Mouse (Mus musculus): ENCODE results near the gene Tmbim1. TPM values are rescaled to one million over a fixed set of nuclear protein-coding genes. Genes with fewer than 3 reads are reported as not detected.

Tmbim1 gene
- polyA plus RNA-seq, 1 experiment: 46.0 TPM

DNA sequence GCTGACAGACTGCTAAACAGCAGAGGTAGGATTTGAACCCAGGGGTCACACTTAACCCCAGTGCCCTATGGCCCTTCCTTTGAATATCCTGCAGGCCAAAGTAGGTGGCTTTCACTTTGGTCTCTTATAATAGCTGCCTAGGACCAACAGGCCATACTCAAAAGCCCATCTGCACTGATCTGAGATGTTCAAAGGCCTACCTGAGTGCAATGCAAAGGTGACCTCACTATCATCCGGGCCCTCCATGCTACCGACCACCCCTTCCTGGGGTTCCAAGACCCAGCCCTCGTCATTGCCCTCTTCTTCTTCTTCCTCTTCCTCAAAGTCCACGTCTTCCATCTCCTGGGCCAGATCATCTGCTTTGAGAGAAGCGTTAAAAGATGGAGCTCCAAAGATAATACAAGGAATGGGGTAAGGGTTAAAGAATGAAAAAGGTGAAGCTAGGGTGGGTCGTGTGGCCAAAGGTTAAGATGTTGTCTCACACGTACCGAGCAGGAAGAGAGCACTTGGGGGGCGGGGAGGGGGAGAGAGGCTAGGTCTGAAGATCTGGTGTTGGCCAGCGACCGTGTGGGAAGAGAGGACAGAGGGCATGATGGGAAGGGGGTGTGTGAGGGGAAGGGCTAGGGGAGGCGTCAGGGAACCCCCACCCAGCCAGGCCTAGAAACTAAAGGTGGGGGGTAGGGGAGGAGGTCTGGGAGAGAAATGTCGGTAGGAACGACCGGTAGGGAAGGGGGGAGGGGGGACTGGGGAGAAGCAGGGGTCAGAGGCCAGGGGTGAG is 21.5 kb downstream of the Tmbim1 start:
- Histone ChIP-seq H3K4me1 (ENCODE audit: control insufficient read depth, insufficient read depth, low read length) (peaks cover 1% of the 10 kb centered on the region; the same call in 1 of the 2 replicates), H3K27ac (ENCODE audit: insufficient read depth, low read length) (no peak overlapping the region), H3K4me3 (ENCODE audit: insufficient read depth, low read length) (peak overlapping the region; percentile 60)
- TF ChIP-seq CTCF (IDR thresholded peaks at IDR 0.05; ENCODE audit: extremely low read depth, insufficient read depth, low read length) (no peak), POLR2A (IDR thresholded peaks at IDR 0.05; ENCODE audit: extremely low read depth, insufficient read depth, low read length) (no peak)

DNA sequence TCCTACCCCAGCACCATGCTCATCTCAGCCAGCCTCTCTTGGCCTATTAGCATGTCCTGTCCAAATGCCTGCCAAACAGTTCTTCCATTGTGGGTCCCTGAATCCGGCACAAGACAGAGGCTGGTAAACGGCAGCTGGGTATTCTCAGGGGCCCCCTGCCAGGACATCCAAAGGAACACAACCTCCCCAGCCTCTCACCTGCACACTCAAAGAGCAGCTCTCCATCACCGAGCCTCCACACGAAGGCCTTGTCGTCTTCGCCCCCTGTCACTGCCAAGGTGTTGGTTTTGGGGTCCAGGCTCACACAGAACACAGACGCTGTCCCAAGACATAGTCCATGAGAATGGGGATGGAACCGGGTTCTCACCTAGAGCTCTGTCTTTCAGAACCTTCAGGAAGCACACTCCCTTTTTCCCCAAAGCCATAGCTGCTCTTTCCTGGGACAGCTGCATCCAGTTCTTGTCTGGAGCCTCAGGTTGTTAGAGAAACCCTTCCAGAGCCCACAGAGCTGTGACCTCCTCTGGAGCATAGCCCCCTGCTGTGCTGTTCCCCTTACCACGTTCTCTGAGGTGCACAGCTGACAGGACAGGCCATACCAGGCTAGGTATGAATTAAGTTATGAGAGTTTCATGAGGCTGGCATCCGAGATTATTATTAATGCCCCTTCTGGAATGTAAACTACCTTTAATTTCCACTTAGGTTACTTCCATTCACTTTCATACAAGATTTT is 22.4 kb downstream of the Tmbim1 start:
- peaks cover 1% of the 10 kb centered on the region; the same call in 1 of the 2 replicates for H3K4me1 ChIP-seq (ENCODE audit: control insufficient read depth, insufficient read depth, low read length)
- H3K4me3 ChIP-seq (ENCODE audit: insufficient read depth, low read length): peak overlapping the region; percentile 60; the same call in 1 of the 2 replicates
- TF ChIP-seq CTCF (IDR thresholded peaks at IDR 0.05; ENCODE audit: extremely low read depth, insufficient read depth, low read length) (no peak), POLR2A (IDR thresholded peaks at IDR 0.05; ENCODE audit: extremely low read depth, insufficient read depth, low read length) (no peak)
- H3K27ac ChIP-seq (ENCODE audit: insufficient read depth, low read length): no peak overlapping the region

DNA sequence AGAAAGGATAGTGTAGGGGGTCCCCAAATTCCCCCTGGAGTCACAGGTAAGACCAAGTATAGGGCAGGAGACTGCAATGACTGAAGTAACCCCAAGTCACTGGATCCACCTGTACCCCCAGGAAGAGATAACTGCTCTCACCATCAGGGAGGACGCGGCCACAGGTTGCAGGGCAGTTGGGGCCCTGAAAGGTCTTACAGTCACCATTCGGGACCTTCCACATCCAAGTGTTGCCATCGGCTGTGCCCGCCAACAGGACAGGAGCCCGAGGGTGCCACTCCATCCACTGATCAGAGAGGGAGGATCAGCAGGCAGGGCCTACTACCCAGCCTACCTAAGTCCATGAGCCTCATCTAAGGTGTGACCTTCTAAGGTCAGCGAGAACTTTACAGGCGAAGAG is 23.5 kb downstream of the Tmbim1 start:
- no peak overlapping the region for H3K4me3 ChIP-seq (ENCODE audit: insufficient read depth, low read length)
- H3K27ac ChIP-seq (ENCODE audit: insufficient read depth, low read length): no peak overlapping the region
- H3K4me1 ChIP-seq (ENCODE audit: control insufficient read depth, insufficient read depth, low read length): peaks cover 1% of the 10 kb centered on the region
- TF ChIP-seq POLR2A (IDR thresholded peaks at IDR 0.05; ENCODE audit: extremely low read depth, insufficient read depth, low read length) (no peak), CTCF (IDR thresholded peaks at IDR 0.05; ENCODE audit: extremely low read depth, insufficient read depth, low read length) (no peak)

DNA sequence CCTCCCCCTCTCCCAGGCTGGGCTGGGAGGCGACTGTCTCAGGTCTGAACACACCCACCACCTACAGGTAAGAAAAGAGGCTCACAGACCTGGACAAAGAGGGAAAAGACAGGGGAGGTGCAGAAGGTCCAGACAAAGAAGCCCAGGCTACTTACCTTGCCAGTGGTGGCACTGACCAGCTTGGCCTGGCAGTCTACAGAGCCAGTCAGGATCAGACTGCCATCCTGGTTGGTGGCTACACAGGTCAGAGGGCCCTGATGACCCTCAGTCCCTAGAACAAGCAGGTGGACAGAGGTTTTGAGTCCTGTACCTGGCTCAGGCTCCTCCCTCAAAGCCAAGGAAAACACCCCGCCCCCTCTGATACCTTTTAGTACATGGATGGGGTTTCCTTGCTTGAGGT is 24.1 kb downstream of the Tmbim1 start:
- TF ChIP-seq POLR2A (IDR thresholded peaks at IDR 0.05; ENCODE audit: extremely low read depth, insufficient read depth, low read length): no peak
- TF ChIP-seq CTCF (IDR thresholded peaks at IDR 0.05; ENCODE audit: extremely low read depth, insufficient read depth, low read length): no peak
- Histone ChIP-seq H3K4me3 (ENCODE audit: insufficient read depth, low read length) (no peak overlapping the region), H3K4me1 (ENCODE audit: control insufficient read depth, insufficient read depth, low read length) (peaks cover 1% of the 10 kb centered on the region), H3K27ac (ENCODE audit: insufficient read depth, low read length) (no peak overlapping the region)

DNA sequence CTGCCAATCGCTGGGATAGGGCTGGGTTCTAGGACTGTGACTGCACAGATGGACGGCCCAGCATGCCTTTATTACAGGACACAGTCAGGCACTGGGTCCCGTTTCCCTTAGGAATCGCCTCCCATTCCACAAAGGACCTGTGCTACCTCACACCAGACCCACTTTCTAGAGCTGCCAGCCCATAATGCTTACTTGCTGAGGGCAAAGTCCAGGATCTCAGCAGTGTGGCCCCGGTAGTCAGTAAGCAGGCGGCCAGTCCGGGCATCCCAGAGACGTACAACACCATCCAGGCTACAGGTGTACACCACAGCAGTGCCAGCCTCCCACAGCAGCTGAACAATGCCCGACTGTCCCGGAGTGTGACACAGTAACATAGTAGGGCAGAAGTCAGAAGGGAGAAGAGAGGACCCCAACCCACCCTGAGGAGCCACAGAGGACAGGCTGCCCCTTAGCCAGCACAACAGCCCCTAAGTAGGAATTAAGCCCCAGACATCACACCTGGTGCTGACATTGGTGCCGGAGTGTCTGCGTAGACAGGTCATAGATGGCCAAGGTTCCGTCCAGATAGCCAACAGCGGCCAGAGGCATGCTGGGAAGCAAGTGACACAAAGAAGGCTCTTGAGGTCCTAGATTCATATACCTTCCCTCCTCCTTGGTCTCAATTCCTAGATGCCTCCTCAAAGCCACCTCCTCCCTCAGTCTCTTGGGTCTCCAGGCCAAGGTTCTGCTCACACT is 24.7 kb downstream of the Tmbim1 start:
- TF ChIP-seq CTCF (IDR thresholded peaks at IDR 0.05; ENCODE audit: extremely low read depth, insufficient read depth, low read length): no peak
- no peak for TF ChIP-seq POLR2A (IDR thresholded peaks at IDR 0.05; ENCODE audit: extremely low read depth, insufficient read depth, low read length)
- no peak overlapping the region for H3K4me3 ChIP-seq (ENCODE audit: insufficient read depth, low read length)
- H3K4me1 ChIP-seq (ENCODE audit: control insufficient read depth, insufficient read depth, low read length): peaks cover 1% of the 10 kb centered on the region
- no peak overlapping the region for H3K27ac ChIP-seq (ENCODE audit: insufficient read depth, low read length)

DNA sequence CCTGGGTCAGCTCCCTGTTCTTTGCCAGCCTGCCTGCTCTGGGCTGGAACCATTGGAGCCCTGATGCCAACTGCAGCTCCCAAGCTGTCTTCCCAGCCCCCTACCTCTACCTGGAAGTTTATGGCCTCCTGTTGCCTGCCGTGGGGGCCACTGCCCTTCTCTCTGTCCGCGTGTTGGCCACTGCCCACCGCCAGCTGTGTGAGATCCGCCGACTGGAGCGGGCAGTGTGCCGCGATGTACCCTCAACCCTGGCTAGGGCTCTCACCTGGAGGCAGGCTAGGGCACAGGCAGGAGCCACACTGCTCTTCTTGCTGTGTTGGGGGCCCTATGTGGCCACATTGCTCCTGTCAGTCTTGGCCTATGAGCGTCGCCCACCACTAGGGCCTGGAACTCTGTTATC is 26.4 kb downstream of the Tmbim1 start:
- TF ChIP-seq POLR2A (IDR thresholded peaks at IDR 0.05; ENCODE audit: extremely low read depth, insufficient read depth, low read length): no peak
- TF ChIP-seq CTCF (IDR thresholded peaks at IDR 0.05; ENCODE audit: extremely low read depth, insufficient read depth, low read length): no peak
- H3K27ac ChIP-seq (ENCODE audit: insufficient read depth, low read length): no peak overlapping the region
- no peak overlapping the region for H3K4me3 ChIP-seq (ENCODE audit: insufficient read depth, low read length)
- peaks cover 1% of the 10 kb centered on the region for H3K4me1 ChIP-seq (ENCODE audit: control insufficient read depth, insufficient read depth, low read length)

DNA sequence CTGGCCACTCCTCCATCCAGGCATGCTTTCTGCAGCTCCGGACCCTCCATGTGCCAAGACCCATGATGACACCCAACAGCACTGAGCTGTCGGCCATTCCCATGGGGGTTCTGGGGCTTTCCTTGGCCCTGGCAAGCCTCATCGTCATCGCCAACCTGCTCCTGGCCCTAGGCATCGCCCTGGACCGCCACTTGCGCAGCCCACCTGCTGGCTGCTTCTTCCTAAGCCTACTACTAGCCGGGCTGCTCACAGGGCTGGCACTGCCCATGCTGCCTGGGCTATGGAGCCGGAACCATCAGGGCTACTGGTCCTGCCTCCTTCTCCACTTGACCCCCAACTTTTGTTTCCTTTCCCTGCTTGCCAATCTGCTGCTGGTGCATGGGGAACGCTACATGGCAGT is 26.9 kb downstream of the Tmbim1 start, which contains the start of gene Gpbar1:
TSS of gene Gpbar1 (plus strand) at position 13 of the 400 bp plus-strand sequence.
- H3K27ac ChIP-seq (ENCODE audit: insufficient read depth, low read length): no peak within 1 kb of the TSS
- H3K4me3 ChIP-seq (ENCODE audit: insufficient read depth, low read length): no peak within 1 kb of the TSS
- TF ChIP-seq POLR2A (IDR thresholded peaks at IDR 0.05; ENCODE audit: extremely low read depth, insufficient read depth, low read length): no peak
- TF ChIP-seq CTCF (IDR thresholded peaks at IDR 0.05; ENCODE audit: extremely low read depth, insufficient read depth, low read length): no peak
- H3K4me1 ChIP-seq (ENCODE audit: control insufficient read depth, insufficient read depth, low read length): peaks cover 1% of the 10 kb centered on the region

DNA sequence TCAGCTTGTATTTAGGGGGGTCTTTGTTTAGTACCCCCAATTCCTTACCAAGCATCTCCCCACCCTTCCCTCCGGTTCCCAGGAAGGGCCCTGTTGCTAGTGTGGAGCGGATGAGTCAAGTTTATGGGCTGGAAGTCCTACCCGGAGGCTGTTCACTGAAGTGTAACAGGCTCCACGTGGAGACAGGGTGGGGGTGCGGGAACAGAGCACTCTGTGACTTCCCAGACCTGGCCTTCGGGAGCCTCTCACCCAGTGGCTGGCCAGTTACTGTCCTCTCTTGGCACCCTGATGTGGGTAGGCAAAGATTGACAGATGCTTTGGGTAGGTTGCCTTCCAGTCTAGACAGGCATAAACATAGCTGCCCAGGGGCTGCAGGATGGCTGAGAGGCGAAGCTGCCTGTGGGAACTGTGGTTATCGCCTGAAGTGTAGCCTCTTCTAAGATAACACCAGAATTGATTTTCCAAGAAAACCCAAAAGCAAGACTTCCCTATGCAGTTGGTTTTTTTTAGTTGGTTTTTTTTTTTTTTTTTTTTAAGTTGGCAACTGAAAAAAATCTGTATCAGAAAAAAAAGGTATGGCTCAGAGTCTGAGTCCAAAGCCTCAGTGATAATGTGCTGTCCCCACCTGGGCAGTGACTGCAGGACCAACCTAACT is 27.4 kb downstream of the Tmbim1 start:
- Histone ChIP-seq H3K4me1 (ENCODE audit: control insufficient read depth, insufficient read depth, low read length) (no peaks in the 10 kb centered on the region; the same call in none of the 2 replicates), H3K4me3 (ENCODE audit: insufficient read depth, low read length) (no peak overlapping the region), H3K27ac (ENCODE audit: insufficient read depth, low read length) (no peak overlapping the region)
- TF ChIP-seq CTCF (IDR thresholded peaks at IDR 0.05; ENCODE audit: extremely low read depth, insufficient read depth, low read length): no peak
- TF ChIP-seq POLR2A (IDR thresholded peaks at IDR 0.05; ENCODE audit: extremely low read depth, insufficient read depth, low read length): no peak

DNA sequence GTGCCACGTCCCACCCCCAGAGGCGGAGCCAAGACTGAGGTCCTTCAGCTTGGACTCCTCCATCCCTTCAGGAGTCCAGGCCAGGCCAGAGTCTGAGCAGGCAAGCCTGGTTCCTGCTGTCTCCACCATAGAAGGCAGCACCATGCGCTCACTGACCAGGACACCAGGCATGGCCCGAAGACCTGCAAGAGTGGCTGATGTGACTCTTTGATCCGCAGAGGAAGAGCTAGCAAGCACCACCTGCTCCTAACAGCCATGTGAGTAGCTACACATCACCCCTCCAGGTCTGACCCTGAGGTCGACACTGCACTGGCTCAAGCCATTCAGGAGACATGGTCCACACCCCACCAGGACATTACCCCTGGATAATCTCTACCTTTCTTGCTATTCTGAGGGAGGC is 28.4 kb downstream of the Tmbim1 start:
- no peak for TF ChIP-seq CTCF (IDR thresholded peaks at IDR 0.05; ENCODE audit: extremely low read depth, insufficient read depth, low read length)
- TF ChIP-seq POLR2A (IDR thresholded peaks at IDR 0.05; ENCODE audit: extremely low read depth, insufficient read depth, low read length): no peak
- no peaks in the 10 kb centered on the region; the same call in 1 of the 2 replicates for H3K4me1 ChIP-seq (ENCODE audit: control insufficient read depth, insufficient read depth, low read length)
- H3K4me3 ChIP-seq (ENCODE audit: insufficient read depth, low read length): no peak overlapping the region
- no peak overlapping the region for H3K27ac ChIP-seq (ENCODE audit: insufficient read depth, low read length)
